26 mouse cellular contexts compared by ENCODE assay signal in genomic region chr13:48160161-48160560, GRCm38 (mm10).
DNase-seq lines count a peak whose midpoint lies in the region; ATAC-seq and TF ChIP-seq lines count a peak whose summit lies in the region.
"Had no signal": no experiment of that assay in that cellular context is flagged by ENCODE, and none has a peak within 500 bp of the region (broad histone marks: within the 10 kb centered on the region; RNA-seq: fewer than 3 reads in every experiment).

No protein-coding gene starts in this region.

- TF ChIP-seq CTCF in E14TG2a.4 (conservative IDR thresholded peaks at IDR 0.05; ENCODE audit: low read length), result no peak

- H3K9ac ChIP-seq in hindbrain, embryonic 12.5 days, result no peak overlapping the region
- no peak overlapping the region for H3K9ac ChIP-seq in hindbrain, embryonic 14.5 days
- H3K9ac ChIP-seq in forebrain, embryonic 13.5 days, result no peak overlapping the region
- H3K9ac ChIP-seq: liver, embryonic 13.5 days; neural tube, embryonic 15.5 days; stomach, embryonic 15.5 days had no signal

- H3K4me3 ChIP-seq in hindbrain, embryonic 12.5 days, result no peak overlapping the region
- no peak overlapping the region for H3K4me3 ChIP-seq in hindbrain, embryonic 14.5 days (replicated peaks; ENCODE audit: low read length)
- H3K4me3 ChIP-seq in E14TG2a.4 (replicated peaks; ENCODE audit: low read length), result peak overlapping the region; percentile 62
- H3K4me3 ChIP-seq in forebrain, embryonic 13.5 days, result no peak overlapping the region
- H3K4me3 ChIP-seq: left cerebral cortex, adult 2 months; liver, embryonic 13.5 days; megakaryocyte, embryonic 14.5 days; stomach, embryonic 15.5 days had no signal

- 36% methylated on average over 5 of the region's 5 CpGs for WGBS in hindbrain, embryonic 12.5 days
- WGBS in hindbrain, embryonic 14.5 days, result 28% methylated on average over 5 of the region's 5 CpGs
- 12% methylated on average over 5 of the region's 5 CpGs for WGBS in forebrain, embryonic 13.5 days

- H3K27me3 ChIP-seq in hindbrain, embryonic 12.5 days, result 0 out of 2 replicates have a peak, but pooled peaks cover 4% of the 10 kb centered on the region
- no peaks in the 10 kb centered on the region for H3K27me3 ChIP-seq in hindbrain, embryonic 14.5 days (ENCODE audit: control insufficient read depth, insufficient read depth, low read length)
- H3K27me3 ChIP-seq in E14TG2a.4 (ENCODE audit: insufficient read depth, low read length), result no peaks in the 10 kb centered on the region
- no peaks in the 10 kb centered on the region for H3K27me3 ChIP-seq in forebrain, embryonic 13.5 days
- H3K27me3 ChIP-seq: CH12.LX; liver, embryonic 13.5 days; megakaryocyte, embryonic 14.5 days; neural tube, embryonic 15.5 days; stomach, embryonic 15.5 days had no signal

- no peak for ATAC-seq in hindbrain, embryonic 12.5 days (ENCODE audit: low FRiP score)
- ATAC-seq in hindbrain, embryonic 14.5 days (ENCODE audit: low FRiP score), result no peak
- ATAC-seq in forebrain, embryonic 13.5 days, result no peak
- ATAC-seq: inflammation-experienced regulatory T-cells, adult 6 months had no signal

- no peak for DNase-seq in hindbrain, embryonic 14.5 days (ENCODE audit: low spot score)
- DNase-seq in ES-CJ7 (ENCODE audit: low read depth, low spot score), result peak; percentile 60
- DNase-seq in adrenal gland, postnatal 36 days, result no peak
- DNase-seq in adrenal gland, adult 2 months, result no peak
- DNase-seq: B cell, adult 2 months; cerebellum, adult 11-12 months; cerebellum, postnatal 10 days; gastrocnemius, postnatal 36 days; heart, postnatal 10 days; kidney, adult 18-20 months; liver, embryonic 13.5 days; lung, adult 2 months; lung, postnatal 14 days; right cerebral cortex, adult 18-20 months; right cerebral cortex, postnatal 4 days; thymus, postnatal 36 days had no signal

- H3K36me3 ChIP-seq in hindbrain, embryonic 12.5 days, result no peaks in the 10 kb centered on the region
- no peaks in the 10 kb centered on the region for H3K36me3 ChIP-seq in hindbrain, embryonic 14.5 days (replicated peaks; ENCODE audit: control insufficient read depth, insufficient read depth)
- H3K36me3 ChIP-seq in E14TG2a.4 (ENCODE audit: insufficient read depth, low read length), result no peaks in the 10 kb centered on the region
- no peaks in the 10 kb centered on the region for H3K36me3 ChIP-seq in forebrain, embryonic 13.5 days (ENCODE audit: poor library complexity, severe bottlenecking)
- H3K36me3 ChIP-seq: liver, embryonic 13.5 days; neural tube, embryonic 15.5 days; stomach, embryonic 15.5 days had no signal

- peaks cover 24% of the 10 kb centered on the region for H3K4me1 ChIP-seq in hindbrain, embryonic 12.5 days
- peaks cover 19% of the 10 kb centered on the region for H3K4me1 ChIP-seq in hindbrain, embryonic 14.5 days (replicated peaks; ENCODE audit: control insufficient read depth, insufficient read depth, low read length)
- peaks cover 61% of the 10 kb centered on the region for H3K4me1 ChIP-seq in E14TG2a.4 (replicated peaks; ENCODE audit: low read depth, low read length)
- H3K4me1 ChIP-seq in forebrain, embryonic 13.5 days, result peaks cover 57% of the 10 kb centered on the region
- H3K4me1 ChIP-seq: liver, embryonic 13.5 days; megakaryocyte, embryonic 14.5 days; stomach, embryonic 15.5 days had no signal

- H3K27ac ChIP-seq in hindbrain, embryonic 12.5 days, result no peak overlapping the region; the same call in 1 of the 2 replicates
- H3K27ac ChIP-seq in hindbrain, embryonic 14.5 days, result no peak overlapping the region
- peak overlapping the region; percentile 85 for H3K27ac ChIP-seq in forebrain, embryonic 13.5 days
- H3K27ac ChIP-seq: kidney, postnatal 0 days; left cerebral cortex, adult 2 months; liver, embryonic 13.5 days; stomach, embryonic 15.5 days had no signal

- H3K4me2 ChIP-seq in hindbrain, embryonic 12.5 days (replicated peaks), result peak overlapping the region; percentile 36; the same call in 1 of the 2 replicates
- H3K4me2 ChIP-seq in hindbrain, embryonic 14.5 days (replicated peaks), result no peak overlapping the region; the same call in 1 of the 2 replicates
- peak overlapping the region; percentile 52 for H3K4me2 ChIP-seq in forebrain, embryonic 13.5 days
- H3K4me2 ChIP-seq: liver, embryonic 13.5 days; stomach, embryonic 15.5 days had no signal

- H3K9me3 ChIP-seq in hindbrain, embryonic 12.5 days (replicated peaks), result no peaks in the 10 kb centered on the region
- H3K9me3 ChIP-seq in hindbrain, embryonic 14.5 days (ENCODE audit: control insufficient read depth, low read length), result no peaks in the 10 kb centered on the region
- no peaks in the 10 kb centered on the region; the same call in 1 of the 2 replicates for H3K9me3 ChIP-seq in E14TG2a.4 (ENCODE audit: low read length)
- no peaks in the 10 kb centered on the region for H3K9me3 ChIP-seq in forebrain, embryonic 13.5 days (replicated peaks)
- H3K9me3 ChIP-seq: liver, embryonic 13.5 days; neural tube, embryonic 15.5 days; stomach, embryonic 15.5 days had no signal
